18 mouse cellular contexts compared by ENCODE assay signal in genomic region chr9:52801801-52802200, GRCm38 (mm10).
DNase-seq lines count a peak whose midpoint lies in the region.
"Had no signal": no experiment of that assay in that cellular context is flagged by ENCODE, and none has a peak within 500 bp of the region (broad histone marks: within the 10 kb centered on the region; RNA-seq: fewer than 3 reads in every experiment).

No protein-coding gene starts in this region.

- intact Hi-C loops in heart, postnatal 36 days (cut with DNase I), result no loop called here
- intact Hi-C loops in left cerebral cortex, postnatal 4 days (cut with DNase I), result no loop called here

- DNase-seq in heart, adult 11 months, result peak; percentile 34
- no peak for DNase-seq in heart, postnatal 36 days
- peak; percentile 64 for DNase-seq in left cerebral cortex, postnatal 4 days
- no peak for DNase-seq in left cerebral cortex, adult 18-20 months (ENCODE audit: low spot score in 2 of 2)
- peak; percentile 56 for DNase-seq in Muller cell, postnatal 12 days (ENCODE audit: inconsistent ontology term)
- peak; percentile 16 for DNase-seq in brain, adult 2 months (ENCODE audit: low read depth, low spot score)
- no peak for DNase-seq in adrenal gland, adult 18-20 months (ENCODE audit: low spot score in 2 of 2)
- DNase-seq: adrenal gland, postnatal 10 days; adrenal gland, postnatal 36 days; cerebellum, adult 11-12 months; cerebellum, adult 9-10 months; forebrain, postnatal 0 days; gastrocnemius, adult 2 months; gastrocnemius, postnatal 14 days; heart, adult 18-20 months; heart, postnatal 10 days; heart, postnatal 4 days; kidney, adult 2 months had no signal

Comparison
In these comparisons a context has a peak if more than half of its experiments do, and no peak if none do; other contexts are left out.
1. DNase-seq: peak in heart, adult 11 months (single experiment), left cerebral cortex, postnatal 4 days (single experiment), Muller cell, postnatal 12 days (single experiment) and brain, adult 2 months (single experiment); none in heart, postnatal 36 days (0 of 2), left cerebral cortex, adult 18-20 months (0 of 2) and adrenal gland, adult 18-20 months (0 of 2).